Mouse (Mus musculus): Measurements from ENCODE around the gene Arhgef28. TPM values are rescaled to one million over a fixed set of nuclear protein-coding genes. Genes with fewer than 3 reads are reported as not detected.
"Not testable (repeated sequence)": the region's sequence is repeated elsewhere in the genome, so short reads cannot be mapped to it uniquely, and the experiment has no call there.

The Arhgef28 gene
- polyA plus RNA-seq, 1 experiment, result not detected

- Histone ChIP-seq H3K4me3 (ENCODE audit: insufficient read depth, low read depth, low read length) (no peak overlapping the region), H3K27ac (ENCODE audit: insufficient read depth, low read depth, low read length) (no peak overlapping the region), H3K4me1 (ENCODE audit: control insufficient read depth, insufficient read depth, low read length) (peaks cover 3% of the 10 kb centered on the region; the same call in 1 of the 2 replicates)
- TF ChIP-seq POLR2A (IDR thresholded peaks at IDR 0.05; ENCODE audit: insufficient read depth, low read depth, low read length) (no peak), CTCF (IDR thresholded peaks at IDR 0.05; ENCODE audit: insufficient read depth, low read depth, low read length) (no peak)
- WGBS, result 78% methylated on average over 11 of the region's 11 CpGs
Observed at GRCm38 (mm10) chr13:98074871-98075270, 131.4 kb downstream of the Arhgef28 start.

DNA sequence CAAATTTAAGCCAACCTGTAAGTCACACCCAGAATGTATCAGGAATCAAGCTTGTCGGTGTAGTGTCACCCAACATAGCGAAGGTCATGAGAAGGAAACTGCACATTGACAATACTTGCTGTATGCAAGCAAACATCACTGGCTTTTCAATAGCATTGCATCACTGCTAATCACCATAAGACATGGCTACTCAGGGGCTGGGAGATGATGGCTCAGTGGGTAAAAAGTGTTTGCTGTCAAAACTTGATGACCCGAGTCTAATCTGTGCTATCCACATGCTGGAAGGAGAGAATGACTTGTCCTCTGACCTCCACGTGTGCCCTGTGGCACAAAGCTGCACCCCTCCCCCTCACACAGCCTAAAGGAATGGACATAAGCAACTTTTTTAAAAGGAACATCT, 133.0 kb downstream of the Arhgef28 start:
- TF ChIP-seq POLR2A (IDR thresholded peaks at IDR 0.05; ENCODE audit: insufficient read depth, low read depth, low read length) (no peak), CTCF (IDR thresholded peaks at IDR 0.05; ENCODE audit: insufficient read depth, low read depth, low read length) (no peak)
- no peak overlapping the region for H3K4me3 ChIP-seq (ENCODE audit: insufficient read depth, low read depth, low read length)
- WGBS, result 87% methylated on average over 4 of the region's 4 CpGs
- H3K27ac ChIP-seq (ENCODE audit: insufficient read depth, low read depth, low read length), result no peak overlapping the region
- peaks cover 3% of the 10 kb centered on the region; the same call in 1 of the 2 replicates for H3K4me1 ChIP-seq (ENCODE audit: control insufficient read depth, insufficient read depth, low read length)

GRCm38 (mm10) chr13:98070458-98070857, 135.8 kb downstream of the Arhgef28 start:
- no peak overlapping the region for H3K4me3 ChIP-seq (ENCODE audit: insufficient read depth, low read depth, low read length)
- no peak for TF ChIP-seq POLR2A (IDR thresholded peaks at IDR 0.05; ENCODE audit: insufficient read depth, low read depth, low read length)
- TF ChIP-seq CTCF (IDR thresholded peaks at IDR 0.05; ENCODE audit: insufficient read depth, low read depth, low read length), result no peak
- H3K27ac ChIP-seq (ENCODE audit: insufficient read depth, low read depth, low read length), result no peak overlapping the region
- H3K4me1 ChIP-seq (ENCODE audit: control insufficient read depth, insufficient read depth, low read length), result peaks cover 3% of the 10 kb centered on the region; the same call in 1 of the 2 replicates
- WGBS, result 95% methylated on average over 6 of the region's 6 CpGs

GRCm38 (mm10) chr13:98069646-98070045, 136.6 kb downstream of the Arhgef28 start:
- 96% methylated on average over 6 of the region's 6 CpGs for WGBS
- no peak overlapping the region for H3K27ac ChIP-seq (ENCODE audit: insufficient read depth, low read depth, low read length)
- TF ChIP-seq CTCF (IDR thresholded peaks at IDR 0.05; ENCODE audit: insufficient read depth, low read depth, low read length) (no peak), POLR2A (IDR thresholded peaks at IDR 0.05; ENCODE audit: insufficient read depth, low read depth, low read length) (no peak)
- H3K4me1 ChIP-seq (ENCODE audit: control insufficient read depth, insufficient read depth, low read length), result no peaks in the 10 kb centered on the region
- no peak overlapping the region for H3K4me3 ChIP-seq (ENCODE audit: insufficient read depth, low read depth, low read length)

GRCm38 (mm10) chr13:98062843-98063242, 143.4 kb downstream of the Arhgef28 start:
- no peak for TF ChIP-seq POLR2A (IDR thresholded peaks at IDR 0.05; ENCODE audit: insufficient read depth, low read depth, low read length)
- TF ChIP-seq CTCF (IDR thresholded peaks at IDR 0.05; ENCODE audit: insufficient read depth, low read depth, low read length), result no peak
- Histone ChIP-seq H3K4me1 (ENCODE audit: control insufficient read depth, insufficient read depth, low read length) (no peaks in the 10 kb centered on the region), H3K4me3 (ENCODE audit: insufficient read depth, low read depth, low read length) (no peak overlapping the region), H3K27ac (ENCODE audit: insufficient read depth, low read depth, low read length) (no peak overlapping the region)
- WGBS, result 85% methylated on average over 4 of the region's 4 CpGs

DNA sequence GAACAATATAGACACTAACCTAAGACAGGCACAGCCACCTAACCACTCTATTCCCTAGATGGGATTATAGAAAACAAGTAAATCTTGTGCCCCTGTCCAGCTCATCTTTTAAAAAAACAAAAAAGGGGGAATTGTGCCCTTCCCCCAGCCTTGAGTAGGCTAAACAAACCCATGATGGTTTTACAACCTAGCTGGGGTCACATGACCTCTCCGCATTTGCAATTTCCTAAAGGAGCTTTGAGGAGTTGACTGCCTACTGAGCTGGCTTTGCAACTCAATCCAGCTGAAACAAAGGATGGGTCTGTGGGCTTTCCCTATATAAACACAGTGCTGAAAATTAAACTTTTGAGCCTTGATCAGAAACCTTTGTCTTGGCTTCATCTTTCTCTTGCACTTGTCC, 146.1 kb downstream of the Arhgef28 start:
- WGBS, result 88% methylated on average over 1 of the region's 1 CpGs
- H3K4me3 ChIP-seq (ENCODE audit: insufficient read depth, low read depth, low read length); H3K27ac ChIP-seq (ENCODE audit: insufficient read depth, low read depth, low read length); H3K4me1 ChIP-seq (ENCODE audit: control insufficient read depth, insufficient read depth, low read length): not testable (repeated sequence)

- no peak overlapping the region for H3K4me3 ChIP-seq (ENCODE audit: insufficient read depth, low read depth, low read length)
- no peaks in the 10 kb centered on the region for H3K4me1 ChIP-seq (ENCODE audit: control insufficient read depth, insufficient read depth, low read length)
- TF ChIP-seq POLR2A (IDR thresholded peaks at IDR 0.05; ENCODE audit: insufficient read depth, low read depth, low read length) (no peak), CTCF (IDR thresholded peaks at IDR 0.05; ENCODE audit: insufficient read depth, low read depth, low read length) (no peak)
- H3K27ac ChIP-seq (ENCODE audit: insufficient read depth, low read depth, low read length), result no peak overlapping the region
- WGBS, result 28% methylated on average over 8 of the region's 8 CpGs
Observed at GRCm38 (mm10) chr13:98055194-98055593, 151.0 kb downstream of the Arhgef28 start.

GRCm38 (mm10) chr13:98040628-98041150, 165.6 kb downstream of the Arhgef28 start:
- no peak overlapping the region for H3K4me3 ChIP-seq (ENCODE audit: insufficient read depth, low read depth, low read length)
- H3K4me1 ChIP-seq (ENCODE audit: control insufficient read depth, insufficient read depth, low read length), result no peaks in the 10 kb centered on the region
- 67% methylated on average over 3 of the region's 3 CpGs for WGBS
- H3K27ac ChIP-seq (ENCODE audit: insufficient read depth, low read depth, low read length), result no peak overlapping the region
- TF ChIP-seq POLR2A (IDR thresholded peaks at IDR 0.05; ENCODE audit: insufficient read depth, low read depth, low read length) (no peak), CTCF (IDR thresholded peaks at IDR 0.05; ENCODE audit: insufficient read depth, low read depth, low read length) (no peak)

DNA sequence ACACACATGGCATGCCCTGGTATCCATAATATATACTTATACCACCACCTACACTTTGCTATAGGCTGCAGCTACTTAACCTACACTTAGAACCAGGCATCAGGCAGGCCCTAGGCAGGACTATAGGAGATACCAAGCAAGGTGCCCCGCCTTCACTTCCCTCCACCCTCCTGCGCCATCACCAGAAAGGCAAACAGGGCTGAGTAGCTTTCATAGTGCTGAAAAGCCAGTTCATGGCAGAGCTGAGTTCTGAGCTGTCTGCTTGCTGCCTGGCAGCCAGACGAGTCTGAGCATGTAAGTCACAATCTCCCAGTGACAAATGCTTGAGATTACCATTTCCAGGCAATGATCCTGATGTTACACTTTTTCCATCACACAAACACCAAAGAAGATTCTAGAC, 167.5 kb downstream of the Arhgef28 start:
- 90% methylated on average over 3 of the region's 3 CpGs for WGBS
- H3K4me1 ChIP-seq (ENCODE audit: control insufficient read depth, insufficient read depth, low read length), result no peaks in the 10 kb centered on the region
- no peak overlapping the region for H3K4me3 ChIP-seq (ENCODE audit: insufficient read depth, low read depth, low read length)
- TF ChIP-seq POLR2A (IDR thresholded peaks at IDR 0.05; ENCODE audit: insufficient read depth, low read depth, low read length) (no peak), CTCF (IDR thresholded peaks at IDR 0.05; ENCODE audit: insufficient read depth, low read depth, low read length) (no peak)
- H3K27ac ChIP-seq (ENCODE audit: insufficient read depth, low read depth, low read length), result no peak overlapping the region

DNA sequence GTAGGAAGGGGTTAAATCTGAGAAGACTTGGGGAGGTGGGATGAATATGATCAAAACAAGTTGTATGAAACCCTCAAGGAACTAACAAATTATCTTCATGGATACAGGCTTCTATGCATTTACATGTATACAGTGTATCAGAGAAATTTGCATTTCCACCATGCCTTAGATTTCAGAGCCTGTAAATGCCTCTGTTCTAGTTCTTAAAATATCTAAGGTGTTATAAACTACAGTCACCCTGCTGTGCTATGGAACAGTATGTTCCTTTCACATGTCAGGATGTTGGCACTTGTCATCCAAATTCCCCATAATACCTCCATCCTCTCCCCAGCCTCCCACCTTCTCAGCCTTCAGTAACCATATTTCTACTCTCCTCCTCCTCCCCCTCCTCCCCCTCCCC, 168.5 kb downstream of the Arhgef28 start:
- Histone ChIP-seq H3K4me3 (ENCODE audit: insufficient read depth, low read depth, low read length) (no peak overlapping the region), H3K4me1 (ENCODE audit: control insufficient read depth, insufficient read depth, low read length) (no peaks in the 10 kb centered on the region), H3K27ac (ENCODE audit: insufficient read depth, low read depth, low read length) (no peak overlapping the region)
- TF ChIP-seq POLR2A (IDR thresholded peaks at IDR 0.05; ENCODE audit: insufficient read depth, low read depth, low read length) (no peak), CTCF (IDR thresholded peaks at IDR 0.05; ENCODE audit: insufficient read depth, low read depth, low read length) (no peak)
